Mouse (Mus musculus) liver (tissue): ENCODE results near the gene Hsd3b2.
"Not testable (repeated sequence)": the region's sequence is repeated elsewhere in the genome, so short reads cannot be mapped to it uniquely, and the experiment has no call there.

ENCODE experiments used
- DNase-seq: peaks from one replicate; pipeline ENCODE4 v3.0.0-alpha.2; 2020; ENCODE audit warnings: mixed read lengths

Hsd3b2 gene

DNA sequence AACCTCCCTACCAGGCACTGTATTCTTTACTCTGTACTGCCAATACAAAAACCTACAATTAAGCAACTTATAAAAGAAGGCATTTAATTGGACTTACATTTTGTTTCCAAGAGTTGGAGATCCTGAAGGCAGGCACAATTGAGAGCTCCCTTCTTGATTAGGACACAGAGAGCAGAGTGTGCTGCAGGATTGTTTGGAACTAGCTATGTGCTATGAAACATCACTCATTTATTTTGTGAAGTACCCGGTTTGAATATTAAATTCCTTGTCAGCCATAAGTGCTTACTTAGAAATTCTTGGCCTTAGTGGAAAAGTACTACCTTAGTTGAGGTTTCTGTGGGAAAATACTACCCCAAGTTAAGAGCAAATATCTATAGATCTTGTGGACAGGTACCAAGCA, at the start of gene Hsd3b2:
Gene Hsd3b2 (minus strand): TSS at position 168 of the 400 bp plus-strand sequence.
- no peak for DNase-seq

DNA sequence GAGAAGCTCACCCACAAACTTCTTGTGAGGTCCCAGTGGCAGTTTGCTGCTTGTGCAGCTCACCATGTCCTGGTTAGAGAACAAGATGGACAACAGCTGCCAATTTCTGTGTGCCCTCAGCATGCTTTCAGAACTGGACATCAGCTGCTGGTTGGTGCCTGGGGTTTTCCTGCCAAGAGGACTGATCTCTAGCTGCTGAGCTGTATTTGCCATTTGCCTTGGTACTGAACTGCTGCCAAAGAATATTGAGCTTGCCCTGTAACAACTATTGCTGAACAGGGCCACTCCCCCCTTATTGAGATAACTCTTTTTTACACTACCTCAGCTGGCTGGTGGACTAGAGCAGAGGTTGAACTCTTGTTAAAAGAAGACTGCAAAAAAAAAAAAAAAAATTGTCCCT, 39.8 kb upstream of the Hsd3b2 start:
- no peak for DNase-seq

GRCm38 (mm10) chr3:98756836-98757235, 32.5 kb upstream of the Hsd3b2 start:
- no peak for DNase-seq

DNA sequence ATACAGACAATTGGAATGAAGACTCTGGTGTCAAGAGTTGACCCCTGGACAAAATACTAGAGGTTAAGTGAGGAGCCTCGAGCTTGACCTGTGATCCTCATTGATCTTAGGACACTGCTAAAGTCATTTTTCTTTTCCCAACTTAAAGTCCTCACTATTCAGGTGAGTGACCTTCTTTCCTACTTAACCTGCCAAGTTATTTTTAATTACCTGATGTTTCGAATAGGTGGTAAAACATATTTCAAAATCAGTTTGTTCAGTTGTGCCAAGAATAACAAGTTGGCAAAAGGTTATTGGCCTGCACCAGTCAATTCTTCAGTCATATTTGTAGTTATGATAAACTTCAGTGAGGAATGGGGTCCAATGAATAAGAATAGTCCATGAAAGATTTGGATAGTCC, 27.8 kb upstream of the Hsd3b2 start:
- DNase-seq = no peak

GRCm38 (mm10) chr3:98741043-98741442, 16.7 kb upstream of the Hsd3b2 start:
- DNase-seq = not testable (repeated sequence)

- no peak for DNase-seq
Observed at GRCm38 (mm10) chr3:98734340-98734739, 10.0 kb upstream of the Hsd3b2 start.

DNA sequence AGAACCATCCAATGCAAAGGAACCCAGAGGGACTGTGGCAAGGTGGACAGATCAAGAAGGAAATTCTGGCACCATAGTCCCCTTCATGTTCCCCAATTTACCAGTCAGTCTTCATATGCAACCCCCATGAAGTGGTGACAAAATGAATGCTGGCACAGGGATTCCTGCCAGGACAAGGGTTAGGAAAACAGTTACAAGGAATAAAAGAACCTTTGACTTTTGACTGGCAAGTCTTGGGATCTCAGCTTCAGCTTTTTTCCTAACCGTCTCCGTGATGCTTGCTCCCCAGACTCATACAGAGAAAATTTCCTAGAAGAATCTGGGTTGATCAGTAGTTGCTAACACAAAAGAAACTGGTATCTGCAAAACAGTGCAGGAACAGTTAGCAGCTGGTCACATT, 9.4 kb upstream of the Hsd3b2 start:
- DNase-seq = no peak

DNA sequence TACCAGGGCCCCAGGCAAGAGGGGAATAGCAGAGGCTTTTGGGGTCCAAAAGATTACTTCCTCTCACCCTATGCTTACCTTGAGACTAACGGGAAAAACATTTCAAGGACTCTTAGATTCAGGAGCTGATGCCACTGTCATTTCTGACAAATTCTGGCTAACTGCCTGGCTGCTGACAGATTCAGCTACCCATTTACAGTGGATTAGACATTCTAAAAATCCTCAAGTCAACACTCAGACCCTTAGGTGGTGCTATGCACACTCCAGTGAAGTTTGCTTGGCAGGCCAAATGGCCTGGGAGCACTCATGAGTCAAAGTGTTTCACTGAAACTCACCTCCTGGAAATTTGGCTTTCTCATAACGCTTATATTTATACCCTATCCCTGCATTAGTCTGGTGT, 1.9 kb upstream of the Hsd3b2 start:
- no peak for DNase-seq

DNA sequence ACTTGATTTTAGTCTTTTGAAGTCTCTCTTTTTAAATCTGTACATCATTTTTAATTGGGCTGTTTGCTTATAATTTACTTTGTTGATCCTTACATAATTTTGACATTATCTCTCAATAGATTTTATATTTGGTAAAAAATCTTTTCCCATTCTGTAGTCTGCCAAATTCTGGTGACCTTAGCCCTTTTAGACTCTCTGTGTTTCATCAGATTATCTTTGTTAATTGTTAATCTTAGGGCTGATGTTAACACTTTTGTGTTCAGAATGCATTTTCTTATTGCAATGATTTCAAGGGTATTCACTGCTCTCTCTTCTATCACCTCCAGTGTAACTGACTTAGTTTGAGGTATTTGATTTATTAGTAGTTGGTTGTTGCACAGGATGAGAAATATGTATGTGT, 3.6 kb downstream of the Hsd3b2 start:
- DNase-seq = no peak

DNA sequence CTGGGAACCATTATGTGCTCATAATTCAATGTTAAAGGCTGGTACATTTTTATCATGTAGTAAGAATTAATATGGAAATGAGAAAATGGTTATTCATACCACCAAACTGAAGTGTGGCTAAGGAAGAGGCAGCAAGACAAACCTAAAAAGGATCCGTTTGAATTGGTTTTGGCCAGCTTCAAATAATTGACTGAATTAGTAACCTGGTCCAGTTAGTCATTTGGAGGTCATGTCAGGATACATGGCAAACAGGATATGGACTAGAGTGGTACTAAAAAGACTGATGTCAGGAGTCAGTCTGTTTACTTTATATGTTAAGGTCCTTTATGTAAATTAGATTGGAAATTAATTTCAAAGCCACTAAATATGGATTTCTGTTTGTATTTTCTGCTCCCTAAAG, 41.9 kb downstream of the Hsd3b2 start:
- no peak for DNase-seq

- DNase-seq = no peak
Observed at GRCm38 (mm10) chr3:98680786-98681185, 43.6 kb downstream of the Hsd3b2 start.
